Mouse (Mus musculus) right cerebral cortex, postnatal 36 days (tissue): Measurements from ENCODE around the gene Wdr12.
"Not testable (repeated sequence)": the region's sequence is repeated elsewhere in the genome, so short reads cannot be mapped to it uniquely, and the experiment has no call there.

Experiments
- DNase-seq, 2 experiments: peaks; one replicate each; pipeline ENCODE4 v3.0.0; 2022; ENCODE audit warnings: low spot score in 2 of 2, mixed read lengths in 1 of 2

Gene Wdr12

DNA sequence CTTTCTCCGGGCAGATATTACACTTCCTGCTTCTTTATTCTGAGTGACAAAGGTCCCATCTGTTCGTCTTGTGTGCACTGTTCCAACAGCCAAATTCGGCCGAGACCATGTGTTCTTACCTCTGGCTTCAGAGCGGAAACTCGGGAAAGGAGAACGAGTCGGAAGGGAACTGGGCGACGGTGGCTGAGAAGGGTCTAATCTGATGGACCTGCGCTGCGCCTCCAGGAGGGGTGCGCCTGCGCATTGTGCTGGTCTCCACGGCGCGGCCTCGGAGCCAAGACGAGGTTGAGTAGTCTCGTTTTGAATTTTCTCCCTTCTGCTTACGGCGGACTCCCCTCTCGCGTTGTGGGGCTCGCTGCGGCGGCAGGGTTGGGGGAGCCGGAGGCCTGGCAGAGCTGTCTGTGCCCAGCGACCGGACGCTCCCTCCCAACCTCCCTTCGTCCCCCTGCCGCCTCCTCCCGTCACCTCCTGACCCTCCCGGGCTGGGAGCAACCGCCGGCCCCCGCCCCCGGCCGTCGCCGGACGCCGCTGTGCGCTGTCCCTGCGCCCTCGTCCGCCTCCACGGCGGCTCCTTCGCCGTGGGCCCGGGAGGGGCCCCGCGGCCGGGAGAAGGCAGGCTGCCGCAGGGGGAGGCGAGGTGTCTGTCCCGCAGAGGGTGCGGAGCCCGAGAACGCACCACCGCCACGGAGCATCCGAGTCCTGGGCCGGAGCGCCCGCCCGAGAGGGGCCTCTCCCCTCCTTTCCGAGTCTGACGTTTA lies at the start of gene Wdr12, which contains the start of gene Carf:
Wdr12 (minus strand) TSS at position 622 of the 758 bp plus-strand sequence.
Carf (plus strand) TSS at position 224 of the 758 bp plus-strand sequence.
- DNase-seq: peak; percentile 97

DNA sequence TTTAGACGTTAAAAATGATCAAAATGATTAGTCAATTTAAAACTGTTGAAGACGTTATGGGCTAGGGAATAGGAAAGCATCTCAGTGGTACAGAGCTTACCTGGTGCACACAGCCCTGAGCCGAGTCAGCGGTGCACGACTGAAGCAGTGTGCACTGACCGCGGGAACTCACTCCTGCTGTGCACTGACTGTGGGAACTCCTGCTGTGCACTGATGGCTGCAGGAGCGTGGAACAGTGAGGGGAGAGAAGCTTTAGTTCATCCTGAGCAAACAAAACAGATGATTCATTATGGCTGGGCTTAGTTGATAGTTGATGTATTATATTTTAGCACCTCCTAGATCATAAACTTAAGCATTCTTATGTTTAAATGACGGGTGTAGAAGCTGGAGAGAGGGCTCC lies 38.9 kb upstream of the Wdr12 start:
- DNase-seq: no peak

DNA sequence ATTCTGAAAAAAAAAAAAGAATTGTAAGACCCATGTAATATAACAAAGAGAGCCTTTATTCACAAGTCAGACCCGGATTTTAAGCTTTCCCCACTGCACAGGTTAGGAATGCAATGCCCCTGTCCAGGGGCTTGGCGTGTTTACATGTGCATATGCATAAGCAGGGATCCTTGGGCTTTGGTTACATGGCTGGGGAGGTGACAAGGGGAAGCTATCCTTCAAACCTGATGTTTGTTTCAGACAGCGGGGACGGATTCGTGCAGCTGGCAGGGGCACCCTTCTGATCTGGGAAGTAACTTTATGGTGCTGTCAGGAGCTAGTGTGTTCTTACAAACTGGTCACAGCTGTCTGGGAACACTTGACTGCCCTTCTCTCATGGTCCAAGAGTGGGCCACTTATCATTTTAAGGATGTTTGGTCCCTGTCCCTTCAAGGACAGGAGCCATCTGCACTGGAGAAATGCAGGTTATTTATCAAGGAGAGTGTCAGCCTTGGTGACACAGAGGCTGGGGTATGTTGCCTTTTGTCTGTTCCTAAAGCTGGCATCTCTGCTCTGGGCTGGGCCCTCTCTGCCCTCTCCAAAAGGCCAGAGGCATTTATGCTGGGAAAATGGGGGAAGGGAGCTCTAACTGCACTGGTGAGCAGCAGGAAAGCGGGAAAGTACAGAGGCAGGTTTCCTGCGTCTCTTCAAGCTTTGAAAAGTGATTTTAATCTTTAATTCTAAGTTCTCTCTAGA lies 19.4 kb upstream of the Wdr12 start:
- DNase-seq: no peak

- no peak for DNase-seq
These were observed 6.1 kb upstream of the Wdr12 start for GRCm38 (mm10) chr1:60104582-60104981.

- no peak for DNase-seq
These were observed 394 bp upstream of the Wdr12 start for GRCm38 (mm10) chr1:60098839-60099238.

GRCm38 (mm10) chr1:60097277-60098023 lies 995 bp downstream of the Wdr12 start:
- DNase-seq: peak; percentile 57 to 64

DNA sequence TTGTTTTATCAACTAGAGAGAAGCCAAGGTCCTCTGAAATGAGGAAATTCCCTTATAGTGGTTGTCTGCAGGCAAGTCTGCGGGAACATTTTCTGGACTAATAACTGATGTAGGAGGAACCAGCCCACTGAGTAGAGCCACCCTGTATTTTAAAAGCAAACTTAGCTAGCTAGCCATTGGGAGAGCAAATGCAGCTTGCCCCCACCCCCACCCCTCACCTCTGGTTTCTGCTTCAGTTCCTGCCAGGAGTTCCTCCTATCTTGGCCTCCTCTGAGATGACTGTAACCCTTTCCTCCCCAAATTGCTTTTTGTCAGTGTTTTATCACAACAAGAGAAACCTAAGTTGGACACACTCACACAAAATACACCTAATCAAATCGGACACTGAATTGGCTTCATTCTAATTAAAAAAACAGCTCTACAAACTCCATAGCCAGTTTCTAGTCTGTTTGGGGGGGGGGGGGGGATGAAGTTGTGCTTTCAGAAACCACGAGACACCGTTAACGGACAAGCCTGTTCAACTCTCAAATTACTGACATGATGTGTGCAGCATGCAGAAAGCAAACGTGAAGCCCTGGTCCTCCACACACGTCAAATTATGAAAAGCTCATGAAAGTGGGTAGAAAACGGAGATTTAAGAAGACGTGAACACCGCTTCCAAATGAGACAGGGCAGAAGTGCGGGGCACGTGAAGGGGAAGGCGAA lies 1.7 kb downstream of the Wdr12 start:
- DNase-seq: no peak

GRCm38 (mm10) chr1:60076411-60076810 lies 22.0 kb downstream of the Wdr12 start:
- no peak for DNase-seq

GRCm38 (mm10) chr1:60075590-60075989 lies 22.9 kb downstream of the Wdr12 start:
- no peak for DNase-seq

DNA sequence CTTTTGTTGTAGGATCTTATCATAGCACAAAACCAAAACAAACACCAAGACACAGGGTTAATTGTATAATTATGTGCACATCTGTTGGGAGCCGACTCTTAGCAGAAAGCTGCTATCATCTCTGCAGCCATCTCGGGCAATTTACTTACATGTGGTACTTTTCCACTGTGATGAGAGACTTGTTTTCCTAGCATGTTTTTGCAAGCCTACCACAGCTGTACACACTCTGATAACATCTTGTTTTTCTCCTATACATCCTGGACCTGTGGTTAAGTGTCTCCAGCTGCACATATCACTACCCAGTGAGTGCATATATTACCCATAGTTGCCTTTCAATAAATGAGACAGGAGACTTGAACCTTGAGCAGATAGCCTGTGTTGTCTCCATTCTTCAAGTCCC lies 23.5 kb downstream of the Wdr12 start:
- no peak for DNase-seq

GRCm38 (mm10) chr1:60070725-60071124 lies 27.7 kb downstream of the Wdr12 start:
- DNase-seq: not testable (repeated sequence)

- DNase-seq: no peak
These were observed 42.1 kb downstream of the Wdr12 start for GRCm38 (mm10) chr1:60056310-60056709.

DNA sequence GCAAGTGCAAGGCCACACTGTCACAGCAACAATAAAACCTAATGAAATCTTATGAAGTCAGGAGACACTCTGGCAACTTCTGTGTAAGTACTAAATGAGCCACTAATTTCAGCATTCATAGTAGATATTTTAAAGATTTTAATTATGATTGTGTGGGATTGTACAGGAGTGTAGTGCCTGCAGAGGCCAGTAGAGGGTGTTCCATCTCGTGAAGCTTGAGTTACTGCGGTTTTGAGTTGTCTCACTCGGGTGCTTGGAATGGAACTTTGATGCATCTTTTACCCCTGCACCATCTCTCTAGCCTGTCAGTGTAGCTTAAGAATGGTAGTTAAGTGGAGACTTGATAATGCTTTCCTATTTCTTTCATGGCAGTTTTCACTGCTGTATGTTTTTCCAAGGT lies 43.8 kb downstream of the Wdr12 start:
- no peak for DNase-seq

GRCm38 (mm10) chr1:60047481-60047880 lies 51.0 kb downstream of the Wdr12 start:
- not testable (repeated sequence) for DNase-seq

DNA sequence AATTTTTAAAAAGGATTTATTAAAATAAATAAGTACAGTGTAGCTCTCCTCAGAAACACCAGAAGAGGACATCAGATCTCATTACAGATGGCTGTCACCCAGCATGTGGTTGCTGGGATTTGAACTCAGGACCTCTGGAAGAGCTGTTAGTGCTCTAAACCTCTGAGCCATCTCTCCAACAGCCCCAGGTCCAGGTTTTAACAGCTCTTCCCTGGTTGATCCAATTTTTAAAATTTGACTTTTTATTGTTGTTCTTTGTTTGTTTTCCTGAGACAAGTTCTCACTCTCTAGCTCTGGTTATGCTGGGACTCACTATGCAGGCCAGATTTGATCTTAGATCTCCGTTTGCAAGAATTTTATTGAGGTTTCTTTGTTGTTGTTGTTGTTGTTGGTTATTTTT lies 53.9 kb downstream of the Wdr12 start:
- no peak for DNase-seq

DNA sequence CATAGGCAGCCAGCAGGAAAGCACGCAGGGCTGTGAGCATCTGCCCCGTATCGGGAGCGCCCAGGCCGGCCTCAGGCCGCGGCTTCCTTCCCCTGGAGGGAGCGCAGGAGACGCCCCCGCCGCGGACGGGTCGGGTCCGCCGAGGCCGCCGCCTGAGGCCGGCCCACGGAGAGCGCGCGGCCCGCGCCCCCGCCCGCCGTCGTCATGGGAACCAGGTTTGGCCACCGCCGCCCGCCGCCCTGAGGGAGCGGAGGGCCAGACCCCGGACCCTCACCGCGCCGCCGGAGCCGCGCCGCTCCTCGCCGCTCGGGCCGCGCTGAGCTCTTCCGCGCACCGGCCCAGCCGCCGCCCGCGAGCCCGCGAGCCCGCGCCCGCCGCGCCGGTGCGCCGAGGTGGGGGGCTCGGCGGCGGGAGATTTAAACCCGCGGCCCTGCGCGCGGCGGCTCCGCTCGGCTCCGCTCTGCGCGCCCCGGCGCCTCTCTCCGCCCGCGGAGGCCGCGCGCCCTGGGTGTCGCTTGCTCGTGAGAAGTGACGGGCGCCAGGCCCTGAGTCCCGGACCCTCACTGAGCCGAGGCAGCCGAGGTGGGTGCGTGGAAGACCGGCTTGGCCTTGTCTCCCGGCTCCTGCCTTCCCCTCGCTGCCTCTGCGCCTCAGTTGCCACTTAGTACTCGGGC lies 55.5 kb downstream of the Wdr12 start, which contains the start of gene Ica1l:
Ica1l (minus strand) TSS at position 389 of the 674 bp plus-strand sequence.
- DNase-seq: peak; percentile 10 to 17

DNA sequence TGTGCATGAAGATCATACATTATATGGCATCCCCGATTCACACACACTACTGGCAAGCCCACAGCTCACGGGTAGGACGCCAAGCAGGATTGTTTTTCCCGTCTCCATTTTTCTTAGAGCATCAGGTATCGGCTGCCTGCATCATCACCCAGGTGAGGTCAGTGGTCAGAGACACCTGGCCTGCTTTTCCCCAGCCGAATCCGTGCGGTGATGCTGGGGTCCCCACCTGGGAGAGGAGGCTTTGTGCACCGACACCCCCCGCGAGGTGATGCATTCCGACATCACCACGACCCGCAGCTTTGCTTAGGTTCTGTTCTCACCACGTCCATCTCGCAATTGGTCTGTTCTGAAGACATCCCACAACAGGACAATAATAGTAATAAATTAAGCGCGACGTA lies 56.0 kb downstream of the Wdr12 start:
- DNase-seq: no peak

- peak; percentile 13 to 61 for DNase-seq
These were observed 63.4 kb downstream of the Wdr12 start for GRCm38 (mm10) chr1:60035044-60035443.
